Mouse (Mus musculus) adrenal gland, postnatal 0 days (tissue): Measurements from ENCODE around the gene Cby3. TPM values are rescaled to one million over a fixed set of nuclear protein-coding genes. Genes with fewer than 3 reads are reported as not detected.

Source experiments
- microRNA-seq: library from miRNA; unstranded; fragments of <30 nt; microRNA quantifications from one replicate; pipeline ENCODE4, GENCODE M21; 2016; ENCODE audit warnings: borderline replicate concordance; ENCODE audit not compliant: insufficient number of aligned reads
- polyA plus RNA-seq: library from polyadenylated mRNA; unstranded; fragments of >200 nt; fragmentation: Nextera tagmentation; extraction: Ambion mirVana; gene quantifications from 2 replicates; pipeline ENCODE4 v1.2.1, GENCODE M21; 2015

Cby3 gene
- 0.33 and 0.68 TPM in 2 replicates for polyA plus RNA-seq

DNA sequence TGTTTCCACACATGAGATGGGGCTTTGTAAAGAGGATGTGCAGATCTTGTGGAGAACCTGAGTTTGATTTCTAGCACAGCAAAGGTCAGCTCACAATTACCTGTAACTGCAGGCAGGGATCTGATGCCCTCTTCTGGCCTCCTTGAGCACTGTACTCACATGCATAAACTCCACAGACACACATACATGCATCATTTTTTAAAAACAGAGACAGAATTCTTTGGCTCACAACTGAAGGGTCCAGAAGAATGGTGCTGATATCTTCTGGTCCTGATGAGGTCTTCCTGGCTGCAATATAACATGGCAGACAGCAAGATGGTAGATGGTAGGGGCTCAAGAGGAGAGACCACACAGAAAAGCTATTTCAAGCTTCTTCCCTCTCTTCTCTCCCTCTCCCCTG, at the start of gene Cby3:
Cby3 (plus strand) TSS at position 301 of the 400 bp plus-strand sequence.

DNA sequence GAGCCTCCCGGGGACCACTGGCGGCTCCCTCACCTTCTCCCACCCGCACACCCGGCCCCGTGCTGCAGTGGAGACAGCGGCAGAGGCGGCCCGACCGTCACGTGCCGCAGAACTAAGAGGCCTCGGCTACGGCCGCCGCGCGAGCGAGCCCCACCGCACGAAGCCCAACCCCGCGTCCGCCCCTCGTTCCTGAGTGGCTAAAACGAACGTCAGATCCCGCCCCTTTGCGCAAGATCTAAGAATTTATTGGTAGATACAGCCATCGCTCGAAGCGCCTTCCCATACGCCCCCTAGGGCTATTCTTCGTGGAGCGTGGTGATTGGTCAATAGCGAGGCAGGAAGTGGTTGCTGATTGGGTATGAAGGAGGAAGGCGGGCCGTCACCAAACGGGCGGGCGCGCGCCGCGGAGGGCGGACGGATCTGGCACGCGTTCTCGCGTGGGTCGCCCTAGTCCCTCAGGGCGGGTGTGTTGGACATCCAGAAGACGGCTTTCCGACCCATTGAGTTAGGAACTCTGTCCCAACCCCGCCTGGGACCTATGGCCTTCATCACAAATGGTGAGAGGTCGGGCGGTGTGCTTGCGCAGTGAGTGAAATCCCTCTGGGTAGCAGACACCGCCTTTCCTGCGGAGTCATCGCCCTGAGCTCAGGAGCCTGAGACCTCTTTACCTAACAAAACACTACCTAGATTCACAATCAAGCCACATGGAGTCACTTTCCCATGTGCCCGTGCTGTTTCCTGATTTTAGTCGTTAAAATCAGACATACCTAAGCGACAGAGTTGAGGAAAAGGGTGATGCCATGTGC, 28.6 kb upstream of the Cby3 start, which contains the start of gene Canx:
Canx (minus strand) TSS at position 178 of the 806 bp plus-strand sequence.

GRCm38 (mm10) chr11:50376911-50377891, 22.9 kb downstream of the Cby3 start, which contains the start of gene Hnrnph1:
Gene Hnrnph1 (plus strand): TSS chr11:50376990.

Small RNA genes lying within 50 kb of the gene (microRNA-seq; reads per million reads assigned to microRNA genes)
- gene Mir804: not detected

Other genes with a start within 250 kb of the Cby3 start
- gene Tbc1d9b, start 223.1 kb upstream of the Cby3 start, polyA plus RNA-seq: 33.1 and 63.4 TPM in 2 replicates
- gene Mrnip, start 180.0 kb upstream of the Cby3 start, polyA plus RNA-seq: 21.9 and 25.8 TPM in 2 replicates
- 510 and 898 TPM in 2 replicates for gene Sqstm1, start 143.6 kb upstream of the Cby3 start, polyA plus RNA-seq
- 69.7 and 122 TPM in 2 replicates for gene Mgat4b, start 143.6 kb upstream of the Cby3 start, polyA plus RNA-seq
- 7.9 and 8.3 TPM in 2 replicates for gene Ltc4s, start 115.8 kb upstream of the Cby3 start, polyA plus RNA-seq
- gene Maml1, start 62.2 kb upstream of the Cby3 start, polyA plus RNA-seq: 3.6 and 4.0 TPM in 2 replicates
- gene Canx, start 28.8 kb upstream of the Cby3 start, polyA plus RNA-seq: 162 and 236 TPM in 2 replicates
- 145 and 154 TPM in 2 replicates for gene Hnrnph1, start 22.5 kb downstream of the Cby3 start, polyA plus RNA-seq
- gene Rufy1, start 76.7 kb downstream of the Cby3 start, polyA plus RNA-seq: 27.4 and 37.5 TPM in 2 replicates
- 11.1 and 16.0 TPM in 2 replicates for gene Adamts2, start 247.6 kb downstream of the Cby3 start, polyA plus RNA-seq